Mouse (Mus musculus): ENCODE results near the gene Taf1b. TPM values are rescaled to one million over a fixed set of nuclear protein-coding genes. Genes with fewer than 3 reads are reported as not detected.

Gene Taf1b
- polyA plus RNA-seq, 1 experiment from 2014 or later, result 39.7 TPM

DNA sequence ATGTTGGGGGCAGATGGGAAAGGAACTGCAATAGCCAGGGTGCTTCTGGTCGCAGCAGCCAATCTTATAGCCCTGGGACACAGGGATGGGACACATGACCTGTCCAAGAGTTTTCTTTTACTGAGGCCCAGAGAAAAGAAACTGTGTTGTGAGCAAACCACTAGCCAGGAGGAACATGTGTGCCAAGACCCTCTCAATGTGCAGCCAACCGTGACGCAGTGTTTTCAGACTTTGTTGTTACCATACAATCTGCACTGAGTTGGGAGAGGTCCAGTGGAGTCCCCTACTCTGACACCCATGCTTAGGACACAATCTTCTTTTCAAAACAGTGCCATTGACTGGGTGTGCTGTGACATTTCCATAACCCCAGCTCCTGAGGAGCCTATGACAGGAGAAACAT lies 69.4 kb downstream of the Taf1b start:
- H3K4me1 ChIP-seq (ENCODE audit: control insufficient read depth, insufficient read depth, low read length), result no peaks in the 10 kb centered on the region
- no peaks in the 10 kb centered on the region for H3K9me3 ChIP-seq (ENCODE audit: control insufficient read depth, low read length)
- DNase-seq, result no peak
- 82% methylated on average over 3 of the region's 3 CpGs for WGBS
- no peak overlapping the region for H3K27ac ChIP-seq (replicated peaks; ENCODE audit: low read depth, low read length)
- no peaks in the 10 kb centered on the region for H3K36me3 ChIP-seq (ENCODE audit: control insufficient read depth, insufficient read depth, low read length)
- no peak overlapping the region for H3K9ac ChIP-seq (replicated peaks; ENCODE audit: low read length)
- peaks cover 18% of the 10 kb centered on the region; the same call in 1 of the 2 replicates for H3K27me3 ChIP-seq (ENCODE audit: control insufficient read depth, insufficient read depth, low read length)
- H3K4me3 ChIP-seq (replicated peaks; ENCODE audit: low read depth, low read length), result no peak overlapping the region
- no peak overlapping the region for H3K4me2 ChIP-seq (ENCODE audit: low read length)
- no peak for ATAC-seq (ENCODE audit: low FRiP score, low TSS enrichment)

DNA sequence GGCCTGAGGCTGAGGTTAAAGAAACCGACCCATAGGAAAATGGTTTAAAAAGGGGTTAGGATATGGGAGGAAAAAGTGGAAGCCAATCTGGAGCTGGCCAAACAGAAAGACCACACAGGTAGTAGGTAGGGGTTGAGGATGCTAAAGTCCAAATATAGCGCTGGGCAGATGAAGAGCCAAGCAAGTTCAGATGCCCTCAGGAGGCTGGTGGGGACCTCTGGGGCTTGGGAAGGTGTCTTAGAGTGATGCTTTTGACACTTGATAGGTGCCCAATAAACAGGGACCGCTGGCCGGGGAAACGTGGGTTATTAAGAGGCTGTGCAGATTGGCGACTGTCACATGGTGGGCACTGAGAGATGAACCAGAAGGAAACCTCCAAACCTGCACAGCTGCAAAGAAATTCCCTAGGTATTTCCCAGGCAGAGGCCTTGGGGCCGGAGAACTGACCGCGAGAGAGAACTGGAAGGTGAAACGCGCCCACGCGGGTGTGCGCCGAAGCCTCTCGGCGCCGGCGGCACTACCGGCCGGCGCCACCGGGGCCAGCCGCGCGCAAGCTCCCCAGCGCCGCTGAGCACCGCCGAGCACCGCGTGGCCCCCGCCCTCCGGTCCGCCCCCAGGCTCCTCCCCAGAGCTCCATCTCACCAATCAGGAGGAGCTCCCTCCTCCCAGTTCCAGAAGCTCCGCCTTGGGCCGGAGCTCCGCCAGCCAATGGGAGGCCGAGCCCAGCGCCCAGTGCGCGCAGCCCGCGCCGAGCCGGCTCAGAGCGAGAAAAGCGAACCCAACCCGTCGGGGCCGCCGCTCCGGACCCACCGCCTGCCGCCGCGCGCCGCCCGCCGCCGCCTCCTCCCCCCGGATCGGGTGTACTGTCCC lies 73.6 kb downstream of the Taf1b start, which contains the start of gene Grhl1:
Gene Grhl1, plus strand, starts transcription at position 761 of the 870 bp plus-strand sequence.
- peak within 1 kb of the TSS; percentile 68 for H3K4me3 ChIP-seq (replicated peaks; ENCODE audit: low read depth, low read length)
- H3K27me3 ChIP-seq (ENCODE audit: control insufficient read depth, insufficient read depth, low read length), result peaks cover 34% of the 10 kb centered on the region
- no peaks in the 10 kb centered on the region for H3K4me1 ChIP-seq (ENCODE audit: control insufficient read depth, insufficient read depth, low read length)
- ATAC-seq (ENCODE audit: low FRiP score, low TSS enrichment) (peak; percentile 99), DNase-seq (peak; percentile 96)
- no peaks in the 10 kb centered on the region for H3K9me3 ChIP-seq (ENCODE audit: control insufficient read depth, low read length)
- 2% methylated on average over 64 of the region's 64 CpGs for WGBS
- H3K9ac ChIP-seq (replicated peaks; ENCODE audit: low read length), result peak within 1 kb of the TSS; percentile 55
- no peak within 1 kb of the TSS for H3K27ac ChIP-seq (replicated peaks; ENCODE audit: low read depth, low read length)
- H3K36me3 ChIP-seq (ENCODE audit: control insufficient read depth, insufficient read depth, low read length), result no peaks in the 10 kb centered on the region
- H3K4me2 ChIP-seq (ENCODE audit: low read length), result peak within 1 kb of the TSS; percentile 79

DNA sequence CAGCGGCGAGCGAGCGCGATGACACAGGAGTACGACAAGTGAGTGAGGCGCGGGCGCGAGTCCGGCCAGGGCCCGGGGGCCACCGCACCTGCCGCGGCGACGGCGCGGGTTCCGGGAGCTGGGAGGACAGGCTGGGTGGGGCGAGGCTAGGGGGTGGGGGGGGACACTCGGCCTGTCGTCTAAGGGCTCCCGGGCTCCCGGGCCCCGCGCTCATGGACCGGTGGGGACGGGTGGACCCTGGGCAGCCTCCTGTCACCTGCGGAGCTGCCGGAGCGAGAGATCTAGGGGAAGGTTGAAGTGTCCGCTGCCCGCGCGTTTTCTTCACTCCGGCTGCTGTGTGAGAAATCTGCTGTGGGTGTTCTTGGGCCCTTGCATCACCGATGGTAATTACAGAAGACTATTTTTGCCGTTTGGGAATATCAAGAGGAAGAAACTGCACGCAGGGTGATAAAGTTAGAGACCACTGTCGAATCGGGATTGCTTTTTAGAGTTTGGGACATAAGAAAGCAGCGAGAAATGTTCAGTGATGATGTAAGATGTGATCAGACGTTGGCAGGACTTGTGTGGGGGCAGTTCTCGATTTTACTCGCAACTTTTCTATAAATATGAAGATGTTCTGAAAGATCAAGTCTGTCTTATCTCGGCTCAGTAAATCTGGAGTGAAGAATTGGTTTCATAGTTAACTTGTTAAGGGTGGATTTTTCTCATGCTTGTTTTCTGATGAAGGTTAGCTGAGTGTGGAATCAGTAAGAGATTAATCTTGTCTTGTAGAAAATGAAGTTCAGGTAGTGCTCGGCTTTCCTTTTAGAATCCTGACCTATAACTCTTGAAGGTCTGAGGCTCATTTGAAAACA lies 74.5 kb downstream of the Taf1b start:
- ATAC-seq (ENCODE audit: low FRiP score, low TSS enrichment) (peak; percentile 39; the same call in 1 of the 2 replicates), DNase-seq (no peak)
- Histone ChIP-seq H3K9me3 (ENCODE audit: control insufficient read depth, low read length) (no peaks in the 10 kb centered on the region), H3K27ac (replicated peaks; ENCODE audit: low read depth, low read length) (no peak overlapping the region), H3K27me3 (ENCODE audit: control insufficient read depth, insufficient read depth, low read length) (peaks cover 34% of the 10 kb centered on the region), H3K9ac (replicated peaks; ENCODE audit: low read length) (peak overlapping the region; percentile 54), H3K4me1 (ENCODE audit: control insufficient read depth, insufficient read depth, low read length) (no peaks in the 10 kb centered on the region), H3K36me3 (ENCODE audit: control insufficient read depth, insufficient read depth, low read length) (no peaks in the 10 kb centered on the region), H3K4me2 (ENCODE audit: low read length) (peak overlapping the region; percentile 79), H3K4me3 (replicated peaks; ENCODE audit: low read depth, low read length) (peak overlapping the region; percentile 68)
- 6% methylated on average over 48 of the region's 48 CpGs for WGBS

DNA sequence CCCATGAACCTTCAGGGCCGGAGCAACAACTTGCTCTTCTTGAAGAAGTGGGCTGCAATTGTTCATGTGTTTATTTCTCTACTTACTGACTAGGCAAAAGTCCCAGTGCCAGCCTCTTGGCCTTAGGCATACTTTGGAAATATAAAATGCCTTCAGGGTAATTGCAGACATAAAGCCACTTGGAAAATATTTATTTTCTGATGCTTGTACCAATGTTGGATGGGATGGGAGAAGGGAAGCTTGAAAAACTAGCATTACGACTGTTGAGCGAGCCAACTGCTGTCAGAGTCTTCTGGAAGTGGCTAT lies 75.1 kb downstream of the Taf1b start:
- no peaks in the 10 kb centered on the region for H3K36me3 ChIP-seq (ENCODE audit: control insufficient read depth, insufficient read depth, low read length)
- WGBS, result 61% methylated on average over 3 of the region's 3 CpGs
- DNase-seq, result no peak
- peaks cover 34% of the 10 kb centered on the region for H3K27me3 ChIP-seq (ENCODE audit: control insufficient read depth, insufficient read depth, low read length)
- no peak for ATAC-seq (ENCODE audit: low FRiP score, low TSS enrichment)
- no peaks in the 10 kb centered on the region for H3K9me3 ChIP-seq (ENCODE audit: control insufficient read depth, low read length)
- no peak overlapping the region for H3K9ac ChIP-seq (replicated peaks; ENCODE audit: low read length)
- no peak overlapping the region for H3K27ac ChIP-seq (replicated peaks; ENCODE audit: low read depth, low read length)
- H3K4me3 ChIP-seq (replicated peaks; ENCODE audit: low read depth, low read length), result no peak overlapping the region
- no peaks in the 10 kb centered on the region for H3K4me1 ChIP-seq (ENCODE audit: control insufficient read depth, insufficient read depth, low read length)
- H3K4me2 ChIP-seq (ENCODE audit: low read length), result no peak overlapping the region

GRCm38 (mm10) chr12:24574870-24575269 lies 76.7 kb downstream of the Taf1b start:
- ATAC-seq (ENCODE audit: low FRiP score, low TSS enrichment) (no peak), DNase-seq (no peak)
- Histone ChIP-seq H3K27me3 (ENCODE audit: control insufficient read depth, insufficient read depth, low read length) (peaks cover 34% of the 10 kb centered on the region), H3K4me3 (replicated peaks; ENCODE audit: low read depth, low read length) (no peak overlapping the region), H3K36me3 (ENCODE audit: control insufficient read depth, insufficient read depth, low read length) (no peaks in the 10 kb centered on the region), H3K4me1 (ENCODE audit: control insufficient read depth, insufficient read depth, low read length) (no peaks in the 10 kb centered on the region), H3K27ac (replicated peaks; ENCODE audit: low read depth, low read length) (no peak overlapping the region), H3K4me2 (ENCODE audit: low read length) (no peak overlapping the region), H3K9ac (replicated peaks; ENCODE audit: low read length) (no peak overlapping the region), H3K9me3 (ENCODE audit: control insufficient read depth, low read length) (no peaks in the 10 kb centered on the region)
- WGBS, result 52% methylated on average over 7 of the region's 7 CpGs

- Histone ChIP-seq H3K27ac (replicated peaks; ENCODE audit: low read depth, low read length) (no peak overlapping the region), H3K4me2 (ENCODE audit: low read length) (no peak overlapping the region), H3K4me3 (replicated peaks; ENCODE audit: low read depth, low read length) (no peak overlapping the region), H3K4me1 (ENCODE audit: control insufficient read depth, insufficient read depth, low read length) (0 out of 2 replicates have a peak, but pooled peaks cover 3% of the 10 kb centered on the region), H3K9ac (replicated peaks; ENCODE audit: low read length) (no peak overlapping the region), H3K9me3 (ENCODE audit: control insufficient read depth, low read length) (no peaks in the 10 kb centered on the region), H3K36me3 (ENCODE audit: control insufficient read depth, insufficient read depth, low read length) (no peaks in the 10 kb centered on the region), H3K27me3 (ENCODE audit: control insufficient read depth, insufficient read depth, low read length) (no peaks in the 10 kb centered on the region; the same call in 1 of the 2 replicates)
- 78% methylated on average over 1 of the region's 1 CpGs for WGBS
- DNase-seq (no peak), ATAC-seq (ENCODE audit: low FRiP score, low TSS enrichment) (no peak)
Observed at GRCm38 (mm10) chr12:24580452-24580851, 82.3 kb downstream of the Taf1b start.

GRCm38 (mm10) chr12:24580996-24581683 lies 83.0 kb downstream of the Taf1b start:
- no peak overlapping the region for H3K9ac ChIP-seq (replicated peaks; ENCODE audit: low read length)
- H3K36me3 ChIP-seq (ENCODE audit: control insufficient read depth, insufficient read depth, low read length), result no peaks in the 10 kb centered on the region
- WGBS, result 68% methylated on average over 14 of the region's 14 CpGs
- no peaks in the 10 kb centered on the region for H3K9me3 ChIP-seq (ENCODE audit: control insufficient read depth, low read length)
- H3K4me3 ChIP-seq (replicated peaks; ENCODE audit: low read depth, low read length), result no peak overlapping the region
- DNase-seq (peak; percentile 40), ATAC-seq (ENCODE audit: low FRiP score, low TSS enrichment) (no peak)
- H3K27ac ChIP-seq (replicated peaks; ENCODE audit: low read depth, low read length), result no peak overlapping the region
- H3K27me3 ChIP-seq (ENCODE audit: control insufficient read depth, insufficient read depth, low read length), result no peaks in the 10 kb centered on the region
- no peak overlapping the region for H3K4me2 ChIP-seq (ENCODE audit: low read length)
- 0 out of 2 replicates have a peak, but pooled peaks cover 3% of the 10 kb centered on the region for H3K4me1 ChIP-seq (ENCODE audit: control insufficient read depth, insufficient read depth, low read length)

- Histone ChIP-seq H3K4me3 (replicated peaks; ENCODE audit: low read depth, low read length) (no peak overlapping the region), H3K27ac (replicated peaks; ENCODE audit: low read depth, low read length) (no peak overlapping the region), H3K4me2 (ENCODE audit: low read length) (no peak overlapping the region), H3K36me3 (ENCODE audit: control insufficient read depth, insufficient read depth, low read length) (no peaks in the 10 kb centered on the region), H3K4me1 (ENCODE audit: control insufficient read depth, insufficient read depth, low read length) (0 out of 2 replicates have a peak, but pooled peaks cover 3% of the 10 kb centered on the region), H3K9ac (replicated peaks; ENCODE audit: low read length) (no peak overlapping the region), H3K27me3 (ENCODE audit: control insufficient read depth, insufficient read depth, low read length) (no peaks in the 10 kb centered on the region), H3K9me3 (ENCODE audit: control insufficient read depth, low read length) (no peaks in the 10 kb centered on the region)
- WGBS, result 84% methylated on average over 3 of the region's 3 CpGs
- DNase-seq, result no peak
- no peak for ATAC-seq (ENCODE audit: low FRiP score, low TSS enrichment)
Observed at GRCm38 (mm10) chr12:24583653-24584052, 85.5 kb downstream of the Taf1b start.

Measured in midbrain, embryonic 14.5 days (tissue).